Mouse (Mus musculus): ENCODE results near the gene Methig1. TPM values are rescaled to one million over a fixed set of nuclear protein-coding genes. Genes with fewer than 3 reads are reported as not detected.

Methig1 gene
- 1 to 10 TPM in 1 of 2 experiments, not detected in 1; 1.9 TPM for polyA plus RNA-seq (2017; shearing (Covaris generic))

DNA sequence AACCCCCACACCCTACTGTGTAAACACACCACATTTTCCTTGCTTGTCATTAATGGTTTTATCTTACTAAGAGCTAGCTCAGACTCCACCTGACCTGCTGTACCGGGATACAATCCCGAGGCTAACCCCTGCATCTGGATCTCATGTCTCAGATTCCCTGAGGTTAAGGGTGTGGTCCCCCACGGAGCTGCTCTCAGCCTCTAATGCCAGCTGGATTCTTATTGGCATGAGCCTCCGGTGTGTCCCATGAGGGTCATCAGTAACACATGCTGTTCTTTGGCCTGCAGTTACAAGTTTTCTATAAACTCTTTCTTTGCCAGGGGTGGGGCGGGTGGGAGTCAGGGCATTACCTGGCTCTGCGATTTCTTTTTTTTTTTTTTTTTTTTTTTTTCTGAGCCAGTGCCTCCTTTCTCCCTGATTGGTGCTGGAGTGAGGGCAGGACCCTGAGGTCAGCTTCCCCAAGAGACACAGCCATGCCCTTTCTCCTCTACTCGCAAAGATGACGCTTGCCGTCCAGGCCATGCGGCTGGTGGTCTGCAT lies at the start of gene Methig1, which contains the start of gene Mettl7a2:
TSS of gene Methig1 (plus strand) at position 439 of the 540 bp plus-strand sequence.
TSS of gene Mettl7a2 (plus strand) at position 490 of the 540 bp plus-strand sequence.

GRCm38 (mm10) chr15:100304019-100304991 lies 48.6 kb upstream of the Methig1 start, which contains the start of gene Mettl7a1:
Gene Mettl7a1 (plus strand): TSS chr15:100304140.

GRCm38 (mm10) chr15:100334629-100335028 lies 18.3 kb upstream of the Methig1 start, which contains the start of gene Mettl7a3:
Gene Mettl7a3 (plus strand): TSS chr15:100334929.

DNA sequence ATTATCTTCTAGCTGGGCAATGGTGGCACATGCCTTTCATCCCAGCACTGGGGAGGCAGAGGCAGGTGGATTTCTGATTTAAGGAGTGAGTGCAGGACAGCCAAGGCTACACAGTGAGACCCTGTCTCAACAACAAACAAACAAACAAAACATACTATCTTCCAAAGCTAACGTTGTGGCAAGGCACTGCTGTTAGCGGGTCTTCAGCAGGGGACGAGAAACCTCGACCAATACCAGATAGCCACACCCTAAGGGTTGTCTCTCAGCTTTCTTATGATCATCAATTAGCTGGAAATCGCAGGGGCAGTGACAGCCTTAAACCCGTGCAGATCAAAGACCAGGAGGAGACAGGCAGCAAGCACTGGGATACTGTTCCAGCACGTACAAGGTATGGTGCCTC lies 11.3 kb downstream of the Methig1 start, which contains the start of gene Higd1c:
TSS of gene Higd1c (plus strand) at position 301 of the 400 bp plus-strand sequence.

DNA sequence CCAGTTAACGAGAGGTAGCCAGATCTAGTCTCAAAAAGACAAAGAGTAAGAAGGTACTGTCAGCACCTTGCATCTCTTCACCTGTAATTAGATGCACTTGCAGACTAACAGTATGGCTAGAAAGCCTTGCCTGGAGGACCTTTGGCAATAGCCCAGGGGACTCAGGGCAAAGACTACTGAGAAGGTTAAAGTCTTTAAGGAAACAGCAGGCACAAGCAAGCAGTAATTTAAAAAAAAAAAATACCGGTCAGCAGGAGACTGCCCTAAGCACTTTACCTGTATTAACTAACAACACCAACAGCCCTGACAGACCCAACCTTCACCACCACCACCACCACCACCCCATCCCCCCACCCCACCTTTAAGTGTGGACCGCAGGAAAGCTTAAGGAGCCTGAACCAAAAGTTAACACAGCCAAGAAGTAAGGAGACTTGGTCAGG lies 68.8 kb downstream of the Methig1 start, which contains the start of gene Gm5475:
TSS of gene Gm5475 (plus strand) at position 390 of the 440 bp plus-strand sequence.

GRCm38 (mm10) chr15:100424396-100425122 lies 71.6 kb downstream of the Methig1 start, which contains the start of gene Slc11a2:
Gene Slc11a2 (minus strand): TSS chr15:100425072.

Other genes with a start within 250 kb of the Methig1 start
- 10 to 100 TPM; 47.5 to 63.5 TPM for gene Atf1, start 125.3 kb upstream of the Methig1 start, polyA plus RNA-seq (2017; shearing (Covaris generic))
- 1 to 10 TPM in 1 of 2 experiments, under 1 TPM in 1; 0.11 to 1.0 TPM for gene Tmprss12, start 72.3 kb upstream of the Methig1 start, polyA plus RNA-seq (2017; shearing (Covaris generic))
- gene Mettl7a1, start 49.0 kb upstream of the Methig1 start, polyA plus RNA-seq (2017; shearing (Covaris generic)) = 10 to 100 TPM in 1 of 2 experiments, 1 to 10 TPM in 1; 8.0 to 10.4 TPM
- gene Mettl7a3, start 18.2 kb upstream of the Methig1 start, polyA plus RNA-seq (2017; shearing (Covaris generic)) = under 1 TPM; 0.11 to 0.82 TPM
- gene Mettl7a2, start 51 bp downstream of the Methig1 start, polyA plus RNA-seq (2017; shearing (Covaris generic)) = not detected
- under 1 TPM in 1 of 2 experiments, not detected in 1; 0.78 TPM for gene Higd1c, start 11.4 kb downstream of the Methig1 start, polyA plus RNA-seq (2017; shearing (Covaris generic))
- gene Gm5475, start 69.0 kb downstream of the Methig1 start, polyA plus RNA-seq (2017; shearing (Covaris generic)) = 1 to 10 TPM in 1 of 2 experiments, under 1 TPM in 1; 0.68 to 2.5 TPM
- gene Slc11a2, start 71.9 kb downstream of the Methig1 start, polyA plus RNA-seq (2017; shearing (Covaris generic)) = 10 to 100 TPM; 23.2 to 36.7 TPM
- 10 to 100 TPM; 38.1 to 40.7 TPM for gene Letmd1, start 115.9 kb downstream of the Methig1 start, polyA plus RNA-seq (2017; shearing (Covaris generic))
- 1 to 10 TPM; 4.3 to 8.5 TPM for gene Csrnp2, start 142.3 kb downstream of the Methig1 start, polyA plus RNA-seq (2017; shearing (Covaris generic))
- gene Tfcp2, start 198.9 kb downstream of the Methig1 start, polyA plus RNA-seq (2017; shearing (Covaris generic)) = 10 to 100 TPM in 1 of 2 experiments, 1 to 10 TPM in 1; 10.0 to 10.5 TPM
- 10 to 100 TPM; 20.7 to 34.9 TPM for gene Pou6f1, start 246.8 kb downstream of the Methig1 start, polyA plus RNA-seq (2017; shearing (Covaris generic))